Mouse (Mus musculus) hindbrain, postnatal 0 days (tissue): ENCODE measurements around the gene Gdnf. TPM values are rescaled to one million over a fixed set of nuclear protein-coding genes. Genes with fewer than 3 reads are reported as not detected.

Source experiments
- ATAC-seq: fragments of 200-750 bp; cut with Nextera tagmentation; 2 replicates; pipeline ENCODE4 v1.8.0; 2017; ENCODE audit warnings: mild to moderate bottlenecking, moderate TSS enrichment, moderate library complexity
- DNase-seq: peaks from one replicate; pipeline ENCODE4 v3.0.0-alpha.2; 2015; ENCODE audit warnings: low spot score
- H3K27ac ChIP-seq: fragments of 300-500 bp; sonication (generic); 2 replicates; pipeline ENCODE4 v1.5.1; 2014; ENCODE audit warnings: mild to moderate bottlenecking
- H3K27me3 ChIP-seq: fragments of 300-500 bp; sonication (generic); 2 replicates; pipeline ENCODE4 v1.6.1; 2014; ENCODE audit warnings: low read length, mixed read lengths; ENCODE audit not compliant: insufficient read depth
- H3K36me3 ChIP-seq: fragments of 300-500 bp; sonication (generic); 2 replicates; pipeline ENCODE4 v1.6.1; 2014; ENCODE audit warnings: low read length, mixed read lengths; ENCODE audit not compliant: insufficient read depth
- H3K4me1 ChIP-seq: fragments of 300-500 bp; sonication (generic); 2 replicates; pipeline ENCODE4 v1.6.1; 2014; ENCODE audit warnings: antibody characterized with exemption, low read length, mixed read lengths; ENCODE audit not compliant: insufficient read depth
- H3K4me2 ChIP-seq: fragments of 300-500 bp; sonication (generic); 2 replicates; pipeline ENCODE4 v1.6.1; 2014; ENCODE audit warnings: low read depth, mild to moderate bottlenecking, low read length, moderate library complexity, mixed read lengths
- H3K4me3 ChIP-seq: fragments of 300-500 bp; sonication (generic); 2 replicates; pipeline ENCODE4 v1.5.1; 2014; ENCODE audit warnings: low read length
- H3K9ac ChIP-seq: fragments of 300-500 bp; sonication (generic); replicated peaks from 2 replicates; pipeline ENCODE4 v1.6.1; 2014; ENCODE audit warnings: mild to moderate bottlenecking, low read length, moderate library complexity, mixed read lengths
- H3K9me3 ChIP-seq: fragments of 300-500 bp; sonication (generic); 2 replicates; pipeline ENCODE4 v1.6.1; 2016; ENCODE audit warnings: low read length, mixed read lengths
- CTCF ChIP-seq: IDR thresholded peaks from 2 replicates; pipeline ENCODE4 v1.5.1; 2016; ENCODE audit warnings: antibody characterized with exemption, control low read depth, low read depth
- WGBS: fragments of 180-500 bp; shearing (Covaris S2); extraction: QIAGEN DNeasy Blood & Tissue Kit; methylation state at CpG from one replicate; pipeline ENCODE4 v1.1.7; 2014; 5-methylcytosine and 5-hydroxymethylcytosine counted together
- polyA plus RNA-seq: library from polyadenylated mRNA; unstranded; fragments of >200 nt; fragmentation: Nextera tagmentation; extraction: Ambion mirVana; gene quantifications from 2 replicates; pipeline ENCODE4 v1.2.1, GENCODE M21; 2015
- total RNA-seq: library from RNA; depleted of rRNA; stranded (reverse); fragments of >200 nt; gene quantifications from 2 replicates; pipeline ENCODE4 v1.2.3, GENCODE M21; 2014; rRNA removed

The Gdnf gene
- total RNA-seq (0.36 and 0.47 TPM in 2 replicates), polyA plus RNA-seq (0.13 and 0.18 TPM in 2 replicates)

DNA sequence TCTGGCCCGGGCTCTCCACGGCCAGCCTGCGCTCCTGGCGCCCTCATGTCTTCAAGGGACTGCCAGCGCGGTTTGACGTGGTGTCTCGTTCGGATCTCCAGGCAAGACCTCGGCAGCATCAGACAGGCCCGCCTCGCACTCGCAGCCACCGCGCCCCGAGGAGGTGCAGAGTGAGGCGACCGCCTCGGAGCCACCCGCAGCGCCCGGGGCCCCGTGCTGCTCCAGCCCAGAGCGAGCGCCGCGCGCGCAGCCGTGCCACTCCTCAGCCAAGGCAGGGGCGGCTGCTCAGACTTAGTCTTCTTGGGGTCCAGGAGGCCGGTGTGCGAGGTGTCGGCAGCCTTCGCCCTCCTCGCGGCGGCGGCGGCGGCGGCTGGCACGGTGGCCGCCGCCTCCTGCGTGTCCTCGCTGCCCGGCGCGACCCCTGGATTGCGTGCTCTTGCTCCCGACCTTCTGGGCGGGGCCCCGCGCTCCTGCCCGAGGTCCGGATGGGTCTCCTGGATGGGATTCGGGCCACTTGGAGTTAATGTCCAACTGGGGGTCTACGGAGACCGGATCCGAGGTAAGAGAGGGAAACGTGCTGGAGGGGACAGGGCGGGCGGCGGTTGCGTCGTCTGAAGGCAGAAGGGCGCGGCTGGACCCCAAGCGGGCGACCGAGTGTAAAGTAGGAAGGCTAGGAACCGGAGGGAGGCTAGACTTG is at the start of gene Gdnf:
Gene Gdnf (plus strand): TSS at position 291 of the 697 bp plus-strand sequence.
- Histone ChIP-seq H3K4me3 (peak within 1 kb of the TSS; percentile 57), H3K4me1 (peaks cover 8% of the 10 kb centered on the region; the same call in 1 of the 2 replicates), H3K27ac (no peak within 1 kb of the TSS), H3K27me3 (peaks cover 53% of the 10 kb centered on the region), H3K9ac (peak within 1 kb of the TSS; percentile 51), H3K36me3 (no peaks in the 10 kb centered on the region), H3K4me2 (peak within 1 kb of the TSS; percentile 97), H3K9me3 (no peaks in the 10 kb centered on the region)
- peak; percentile 27; the same call in 1 of the 2 replicates for ATAC-seq
- under 1% methylated on average over 72 of the region's 73 CpGs for WGBS
- peak; percentile 39 for DNase-seq
- TF ChIP-seq CTCF, result no peak

DNA sequence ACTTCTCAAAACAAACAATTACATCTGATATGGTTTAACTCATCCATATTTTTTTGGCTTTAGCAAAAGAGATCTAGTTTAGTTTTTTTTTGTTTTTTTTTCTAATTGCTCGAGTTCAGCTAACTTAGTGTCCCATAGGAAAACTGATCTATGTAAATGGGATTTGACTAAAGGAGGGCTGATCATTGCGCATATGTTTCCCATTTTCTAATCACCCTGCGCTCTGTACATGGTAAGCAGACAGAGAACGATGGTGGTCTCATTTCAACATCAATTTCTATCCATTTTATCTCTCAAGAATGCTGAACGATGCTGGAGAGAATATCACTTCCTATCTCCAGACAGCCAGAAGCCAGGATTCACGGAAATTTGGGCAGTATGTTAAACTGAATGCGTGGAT is 43.5 kb upstream of the Gdnf start:
- TF ChIP-seq CTCF, result no peak
- H3K27ac ChIP-seq, result no peak overlapping the region
- no peak overlapping the region for H3K4me2 ChIP-seq
- H3K9ac ChIP-seq, result no peak overlapping the region
- no peak for ATAC-seq
- no peak for DNase-seq
- H3K4me3 ChIP-seq, result no peak overlapping the region
- H3K4me1 ChIP-seq, result no peaks in the 10 kb centered on the region
- no peaks in the 10 kb centered on the region for H3K36me3 ChIP-seq
- WGBS, result 86% methylated on average over 7 of the region's 7 CpGs
- H3K27me3 ChIP-seq, result no peaks in the 10 kb centered on the region
- no peaks in the 10 kb centered on the region for H3K9me3 ChIP-seq

DNA sequence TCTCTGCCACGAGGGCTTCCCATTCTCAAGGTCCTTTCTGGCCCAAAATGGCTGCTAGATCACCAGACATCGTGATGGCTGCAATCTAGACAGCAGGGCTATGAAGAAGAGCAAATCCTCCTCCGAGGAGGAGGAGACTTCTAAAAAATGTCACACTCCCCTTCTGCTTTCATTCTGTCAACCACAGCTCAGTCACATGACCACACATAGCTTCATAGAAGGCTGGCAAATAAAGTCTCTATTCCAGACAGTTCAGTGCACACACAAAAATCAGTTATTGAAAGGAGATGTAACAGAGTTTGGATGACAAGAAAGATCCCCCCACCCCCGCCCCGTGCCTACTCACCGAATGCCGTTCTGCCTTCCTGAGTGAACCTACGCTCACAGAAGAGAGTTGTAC is 37.7 kb upstream of the Gdnf start:
- Histone ChIP-seq H3K27ac (no peak overlapping the region), H3K9ac (no peak overlapping the region), H3K4me3 (no peak overlapping the region), H3K36me3 (no peaks in the 10 kb centered on the region), H3K27me3 (no peaks in the 10 kb centered on the region), H3K4me2 (no peak overlapping the region), H3K4me1 (no peaks in the 10 kb centered on the region), H3K9me3 (no peaks in the 10 kb centered on the region)
- 89% methylated on average over 8 of the region's 8 CpGs for WGBS
- no peak for TF ChIP-seq CTCF
- ATAC-seq (no peak), DNase-seq (no peak)

DNA sequence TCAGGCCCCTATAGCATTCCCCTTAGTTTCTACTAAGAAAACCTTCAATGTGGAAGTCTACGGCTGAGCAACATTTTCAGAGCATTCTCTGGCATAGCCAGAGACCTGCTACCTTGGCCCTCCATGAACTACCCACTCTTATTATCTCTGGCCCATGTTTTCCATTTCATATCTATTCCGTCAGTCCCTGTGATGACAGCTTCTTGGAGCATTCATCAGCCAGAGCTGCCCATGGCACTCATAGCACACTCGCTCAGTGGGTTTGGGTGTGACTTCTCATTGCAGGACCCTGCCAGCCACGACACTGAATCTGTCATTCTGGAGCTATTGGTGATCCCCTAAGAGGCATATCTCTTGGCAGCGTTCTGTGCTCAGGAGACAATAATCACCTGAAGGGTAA is 29.1 kb upstream of the Gdnf start:
- no peaks in the 10 kb centered on the region for H3K36me3 ChIP-seq
- no peak overlapping the region for H3K4me3 ChIP-seq
- no peak for TF ChIP-seq CTCF
- H3K9ac ChIP-seq, result no peak overlapping the region
- no peak overlapping the region for H3K27ac ChIP-seq
- no peaks in the 10 kb centered on the region for H3K4me1 ChIP-seq
- WGBS, result 86% methylated on average over 5 of the region's 5 CpGs
- H3K9me3 ChIP-seq, result no peaks in the 10 kb centered on the region
- ATAC-seq (no peak), DNase-seq (no peak)
- no peaks in the 10 kb centered on the region for H3K27me3 ChIP-seq
- H3K4me2 ChIP-seq, result no peak overlapping the region

DNA sequence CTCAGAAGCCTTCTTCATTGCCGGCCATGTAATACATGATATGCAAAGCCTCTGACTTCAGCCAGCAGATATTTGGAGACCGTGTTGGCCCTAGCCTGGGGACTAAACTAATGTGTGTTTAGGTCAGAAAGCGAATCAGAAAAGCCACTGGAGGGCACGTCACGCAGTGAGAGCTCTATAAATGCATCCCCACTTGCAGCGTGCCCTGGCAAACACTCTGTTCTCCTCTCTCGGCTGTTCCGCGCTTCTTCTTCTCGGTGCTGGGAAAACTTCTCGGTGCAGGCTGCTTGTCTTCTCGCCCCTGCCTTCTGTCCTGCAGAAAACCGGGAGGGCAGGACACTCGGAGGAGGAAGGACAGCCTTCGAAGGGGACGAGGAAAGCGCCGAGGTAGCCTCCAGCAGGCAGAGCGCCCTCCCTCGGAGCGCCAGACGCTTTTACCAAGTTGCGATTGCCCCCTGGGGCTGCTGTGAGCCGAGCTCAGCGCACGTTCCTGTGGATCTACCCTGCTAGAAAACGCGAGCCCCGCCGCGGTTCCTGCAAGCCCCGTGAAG is 730 bp upstream of the Gdnf start:
- Histone ChIP-seq H3K4me2 (peak overlapping the region; percentile 97), H3K27me3 (peaks cover 46% of the 10 kb centered on the region), H3K27ac (no peak overlapping the region), H3K4me3 (peak overlapping the region; percentile 57), H3K9ac (peak overlapping the region; percentile 51), H3K4me1 (0 out of 2 replicates have a peak, but pooled peaks cover under 1% of the 10 kb centered on the region), H3K36me3 (no peaks in the 10 kb centered on the region), H3K9me3 (no peaks in the 10 kb centered on the region)
- ATAC-seq, result no peak
- TF ChIP-seq CTCF, result no peak
- DNase-seq, result peak; percentile 45
- under 1% methylated on average over 32 of the region's 32 CpGs for WGBS

DNA sequence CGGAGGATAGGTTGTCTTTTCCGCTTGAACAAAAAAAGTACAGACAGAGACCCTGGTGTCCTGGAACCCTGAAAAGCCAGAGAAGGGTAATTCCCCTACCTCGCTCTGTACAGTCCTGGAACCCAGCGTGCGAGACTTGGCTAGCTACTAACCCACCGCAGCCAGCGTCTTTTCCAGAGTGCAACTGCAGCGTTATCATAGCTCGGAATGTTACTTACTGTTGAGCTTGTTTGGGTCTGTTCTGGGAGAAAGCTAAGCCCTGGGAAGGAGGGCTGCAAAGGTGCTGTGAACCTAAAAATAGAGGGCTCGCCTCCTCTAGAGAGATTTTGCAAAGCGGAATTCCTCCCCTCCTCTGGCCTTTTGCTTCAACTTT is 593 bp downstream of the Gdnf start:
- TF ChIP-seq CTCF, result no peak
- H3K9me3 ChIP-seq, result no peaks in the 10 kb centered on the region
- DNase-seq (no peak), ATAC-seq (no peak)
- peaks cover 58% of the 10 kb centered on the region for H3K27me3 ChIP-seq
- WGBS, result 4% methylated on average over 11 of the region's 11 CpGs
- no peaks in the 10 kb centered on the region for H3K36me3 ChIP-seq
- peak overlapping the region; percentile 57 for H3K4me3 ChIP-seq
- H3K4me2 ChIP-seq, result peak overlapping the region; percentile 97
- peak overlapping the region; percentile 51; the same call in 1 of the 2 replicates for H3K9ac ChIP-seq
- no peak overlapping the region for H3K27ac ChIP-seq
- peaks cover 9% of the 10 kb centered on the region; the same call in 1 of the 2 replicates for H3K4me1 ChIP-seq
